Mouse (Mus musculus): ENCODE measurements around the gene Nsun2. TPM values are rescaled to one million over a fixed set of nuclear protein-coding genes. Genes with fewer than 3 reads are reported as not detected.

Nsun2 gene
- polyA plus RNA-seq (2015; fragmentation: Nextera tagmentation; extraction: Ambion mirVana) = 116 and 119 TPM in 2 replicates

DNA sequence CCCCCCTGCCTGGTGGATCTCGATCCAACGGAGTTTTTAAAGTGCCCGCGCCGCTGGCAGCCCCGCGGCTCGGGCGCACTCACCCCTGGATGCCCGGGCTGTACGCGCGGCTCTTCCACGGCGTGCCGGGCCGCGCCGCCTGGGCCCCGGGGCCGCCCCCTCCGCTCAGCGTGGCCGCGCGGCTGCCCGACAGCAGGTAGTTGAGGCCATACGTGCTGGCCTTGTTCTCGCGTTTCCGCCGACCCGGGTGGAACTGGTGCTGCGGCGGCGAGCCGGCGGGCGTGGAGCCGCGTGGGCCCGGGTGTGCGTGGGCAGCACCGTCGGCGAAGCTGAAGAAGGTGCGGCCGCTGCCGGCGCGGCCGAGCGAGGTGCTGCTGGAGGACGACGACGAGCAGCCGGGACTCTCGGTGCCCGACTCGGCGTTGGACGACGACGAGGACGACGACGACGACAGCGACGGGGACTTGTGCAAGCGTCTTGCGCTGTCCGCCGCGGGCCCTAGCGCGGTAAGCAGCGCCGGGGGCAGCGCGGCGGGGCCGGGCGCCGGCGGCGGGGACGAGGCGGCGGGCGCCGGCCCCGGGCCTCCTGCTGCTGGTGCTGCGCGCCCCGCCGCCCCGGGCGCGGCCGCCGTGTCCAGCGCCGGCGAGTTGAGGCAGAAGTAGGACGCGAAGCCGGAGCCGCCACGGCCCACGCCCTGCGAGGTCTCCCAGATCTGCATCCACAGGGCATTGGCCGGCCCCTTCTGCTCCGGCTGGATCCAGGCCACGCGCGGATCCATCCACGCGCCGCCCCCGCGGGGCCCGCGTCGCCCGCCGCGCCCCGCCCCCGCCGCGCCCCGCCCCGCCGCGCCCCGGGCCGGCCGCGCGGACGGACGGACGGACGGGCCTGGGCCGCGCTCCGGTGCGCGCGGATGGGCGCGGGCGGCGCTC lies at the start of gene Nsun2:
Gene Nsun2, plus strand, starts transcription at position 342 of the 929 bp plus-strand sequence.
- under 1% methylated on average over 146 of the region's 155 CpGs for WGBS
- no peak; the same call in 1 of the 2 replicates for ATAC-seq (ENCODE audit: insufficient number of reproducible peaks, low FRiP score, low TSS enrichment, low read depth)
- Histone ChIP-seq H3K4me3 (replicated peaks) (peak within 1 kb of the TSS; percentile 93), H3K27ac (replicated peaks) (peak within 1 kb of the TSS; percentile 95), H3K27me3 (no peaks in the 10 kb centered on the region), H3K9ac (peak within 1 kb of the TSS; percentile 75), H3K9me3 (replicated peaks) (no peaks in the 10 kb centered on the region), H3K36me3 (peaks cover 8% of the 10 kb centered on the region; the same call in 1 of the 2 replicates), H3K4me2 (replicated peaks) (peak within 1 kb of the TSS; percentile 85), H3K4me1 (peaks cover 58% of the 10 kb centered on the region)

DNA sequence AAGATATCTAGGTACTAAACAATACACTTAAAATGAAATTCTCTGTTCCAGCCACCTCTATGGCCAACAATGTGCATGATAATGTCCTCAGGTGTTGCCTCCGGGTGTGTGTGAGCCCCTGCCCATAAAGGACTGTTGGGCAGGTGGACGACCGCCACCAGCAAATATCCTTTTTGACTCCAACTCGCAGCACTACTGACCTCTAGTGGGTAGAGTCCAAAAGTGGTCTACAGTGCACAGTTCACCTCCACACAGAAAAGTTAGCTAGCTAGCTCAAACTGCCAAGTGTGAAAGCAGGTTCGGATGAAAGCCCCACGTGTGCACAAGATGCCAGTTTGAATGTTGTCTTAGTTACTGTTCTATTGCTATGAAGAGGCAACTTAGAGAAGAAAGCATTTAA lies 48.2 kb upstream of the Nsun2 start:
- Histone ChIP-seq H3K27ac (replicated peaks) (no peak overlapping the region), H3K4me2 (replicated peaks) (no peak overlapping the region), H3K27me3 (peaks cover 64% of the 10 kb centered on the region), H3K9ac (no peak overlapping the region), H3K4me3 (replicated peaks) (no peak overlapping the region), H3K4me1 (peaks cover 30% of the 10 kb centered on the region), H3K36me3 (no peaks in the 10 kb centered on the region), H3K9me3 (replicated peaks) (no peaks in the 10 kb centered on the region)
- no peak for ATAC-seq (ENCODE audit: insufficient number of reproducible peaks, low FRiP score, low TSS enrichment, low read depth)
- 19% methylated on average over 6 of the region's 6 CpGs for WGBS

DNA sequence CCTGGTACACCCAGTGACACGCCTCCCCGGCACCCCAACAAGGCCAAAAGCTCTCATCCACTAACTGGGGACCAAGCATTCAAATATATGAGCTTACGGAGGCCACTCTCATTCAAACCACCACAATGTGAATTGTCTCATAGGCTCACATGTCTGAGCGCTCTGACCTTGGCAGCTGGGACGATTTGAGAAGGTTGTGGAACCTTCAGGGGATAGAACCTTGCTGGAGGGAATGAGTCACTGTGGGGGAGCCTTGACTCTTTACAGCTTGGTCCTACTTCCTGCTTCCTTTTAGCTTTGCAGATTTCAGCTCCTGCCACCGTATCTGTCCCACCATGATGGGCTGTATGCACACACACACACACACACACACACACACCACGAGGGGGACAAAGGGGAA lies 47.7 kb upstream of the Nsun2 start:
- no peak overlapping the region for H3K4me3 ChIP-seq (replicated peaks)
- no peak overlapping the region for H3K27ac ChIP-seq (replicated peaks)
- H3K4me2 ChIP-seq (replicated peaks) = no peak overlapping the region
- no peak overlapping the region for H3K9ac ChIP-seq
- peaks cover 60% of the 10 kb centered on the region for H3K27me3 ChIP-seq
- 62% methylated on average over 7 of the region's 7 CpGs for WGBS
- H3K9me3 ChIP-seq (replicated peaks) = no peaks in the 10 kb centered on the region
- H3K36me3 ChIP-seq = no peaks in the 10 kb centered on the region
- no peak for ATAC-seq (ENCODE audit: insufficient number of reproducible peaks, low FRiP score, low TSS enrichment, low read depth)
- peaks cover 28% of the 10 kb centered on the region for H3K4me1 ChIP-seq

DNA sequence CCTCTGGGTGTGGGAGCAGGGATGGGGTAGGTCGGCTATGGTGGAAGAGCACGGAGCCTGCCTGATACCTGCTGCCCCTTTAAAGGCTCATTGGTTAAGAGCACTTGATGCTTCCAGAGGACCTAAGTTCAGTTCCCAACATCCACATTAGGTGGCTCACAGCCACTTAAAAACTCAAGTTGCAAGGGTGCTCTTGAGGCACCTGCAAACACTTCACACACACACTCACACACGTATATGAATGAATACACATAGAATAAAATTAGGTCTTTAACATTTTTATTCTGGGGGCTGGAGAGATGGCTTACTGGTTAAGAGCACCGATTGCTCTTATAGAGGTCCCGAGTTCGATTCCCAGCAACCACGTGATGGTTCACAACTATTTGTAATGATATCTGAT lies 46.4 kb upstream of the Nsun2 start:
- Histone ChIP-seq H3K36me3 (no peaks in the 10 kb centered on the region), H3K27ac (replicated peaks) (no peak overlapping the region), H3K9me3 (replicated peaks) (no peaks in the 10 kb centered on the region), H3K4me2 (replicated peaks) (no peak overlapping the region; the same call in 1 of the 2 replicates), H3K9ac (no peak overlapping the region), H3K27me3 (peaks cover 48% of the 10 kb centered on the region), H3K4me3 (replicated peaks) (peak overlapping the region; percentile 17; the same call in 1 of the 2 replicates), H3K4me1 (peaks cover 16% of the 10 kb centered on the region)
- ATAC-seq (ENCODE audit: insufficient number of reproducible peaks, low FRiP score, low TSS enrichment, low read depth) = no peak
- 82% methylated on average over 7 of the region's 7 CpGs for WGBS

DNA sequence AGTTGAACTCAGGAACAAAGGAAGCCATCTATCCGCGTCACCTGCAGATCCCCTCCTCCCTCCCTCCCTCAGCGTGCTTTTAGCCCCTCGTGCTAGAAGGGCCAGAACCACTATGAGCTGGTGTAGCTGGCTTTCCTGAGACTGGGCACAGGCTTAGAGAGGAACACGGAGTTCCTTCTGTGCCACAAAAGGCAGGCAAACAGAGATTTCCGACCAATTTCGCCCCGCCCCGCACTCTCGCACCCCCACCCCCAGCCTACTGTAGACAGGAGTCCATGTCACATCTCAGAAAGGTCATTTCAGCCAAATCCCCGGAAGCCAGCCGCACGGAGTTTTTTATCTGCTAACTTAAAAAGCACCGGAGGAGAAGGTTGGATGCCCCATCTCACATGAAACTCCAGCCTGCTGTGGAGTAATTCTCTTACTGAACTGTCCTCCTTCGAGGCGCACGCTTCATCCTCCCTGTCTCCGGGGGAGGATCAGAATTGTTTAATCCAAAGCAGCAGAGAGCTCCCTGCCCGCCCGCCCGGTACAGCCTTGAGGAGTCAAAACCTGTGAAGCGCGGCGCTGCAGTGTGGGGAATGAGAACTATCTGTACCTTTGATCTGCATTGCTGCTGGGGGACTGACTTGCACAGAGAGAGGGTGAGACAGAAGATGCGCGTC lies 45.8 kb upstream of the Nsun2 start:
- Histone ChIP-seq H3K4me1 (peaks cover 11% of the 10 kb centered on the region), H3K36me3 (no peaks in the 10 kb centered on the region), H3K9ac (no peak overlapping the region), H3K9me3 (replicated peaks) (no peaks in the 10 kb centered on the region), H3K4me2 (replicated peaks) (peak overlapping the region; percentile 44), H3K27me3 (peaks cover 45% of the 10 kb centered on the region), H3K4me3 (replicated peaks) (peak overlapping the region; percentile 17), H3K27ac (replicated peaks) (no peak overlapping the region)
- ATAC-seq (ENCODE audit: insufficient number of reproducible peaks, low FRiP score, low TSS enrichment, low read depth) = no peak
- 2% methylated on average over 26 of the region's 26 CpGs for whole genome bisulfite sequencing

DNA sequence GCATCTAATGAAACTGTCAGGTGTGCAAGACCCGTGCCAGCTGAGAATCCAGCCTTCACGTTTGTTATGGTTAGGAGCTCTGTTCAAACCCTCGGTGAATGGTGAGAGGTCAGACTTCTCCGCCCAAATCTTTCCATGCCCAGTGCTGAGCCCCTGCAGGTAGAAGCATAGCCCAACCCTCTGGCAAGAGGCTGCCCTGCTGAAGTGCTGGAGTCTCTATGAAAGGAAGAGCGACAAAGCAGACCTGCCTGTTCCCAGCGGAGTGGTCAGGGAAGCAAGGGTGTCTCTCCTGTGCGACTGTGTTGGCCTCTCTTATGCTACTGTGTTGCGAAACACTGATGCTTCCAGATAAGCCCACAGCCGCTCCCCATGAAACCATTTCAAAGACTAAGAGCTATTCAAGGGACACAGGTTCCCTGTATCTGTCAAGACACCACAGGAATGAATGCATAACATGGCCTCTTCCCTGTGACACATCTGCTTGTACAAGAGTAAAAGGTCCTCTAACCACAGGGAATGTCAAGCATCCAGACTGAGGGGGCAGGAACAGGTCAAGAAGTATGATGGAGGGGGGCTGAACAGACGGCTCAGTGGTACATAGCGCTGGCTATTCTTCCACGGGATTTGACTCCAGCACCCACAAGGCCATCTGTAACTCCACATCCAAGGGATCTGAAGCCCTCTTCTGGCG lies 44.8 kb upstream of the Nsun2 start:
- H3K4me1 ChIP-seq = peaks cover 10% of the 10 kb centered on the region
- no peak overlapping the region for H3K9ac ChIP-seq
- no peak overlapping the region for H3K4me3 ChIP-seq (replicated peaks)
- H3K27me3 ChIP-seq = peaks cover 35% of the 10 kb centered on the region
- H3K36me3 ChIP-seq = no peaks in the 10 kb centered on the region
- 30% methylated on average over 13 of the region's 13 CpGs for WGBS
- H3K9me3 ChIP-seq (replicated peaks) = no peaks in the 10 kb centered on the region
- no peak overlapping the region for H3K4me2 ChIP-seq (replicated peaks)
- ATAC-seq (ENCODE audit: insufficient number of reproducible peaks, low FRiP score, low TSS enrichment, low read depth) = no peak
- H3K27ac ChIP-seq (replicated peaks) = no peak overlapping the region

DNA sequence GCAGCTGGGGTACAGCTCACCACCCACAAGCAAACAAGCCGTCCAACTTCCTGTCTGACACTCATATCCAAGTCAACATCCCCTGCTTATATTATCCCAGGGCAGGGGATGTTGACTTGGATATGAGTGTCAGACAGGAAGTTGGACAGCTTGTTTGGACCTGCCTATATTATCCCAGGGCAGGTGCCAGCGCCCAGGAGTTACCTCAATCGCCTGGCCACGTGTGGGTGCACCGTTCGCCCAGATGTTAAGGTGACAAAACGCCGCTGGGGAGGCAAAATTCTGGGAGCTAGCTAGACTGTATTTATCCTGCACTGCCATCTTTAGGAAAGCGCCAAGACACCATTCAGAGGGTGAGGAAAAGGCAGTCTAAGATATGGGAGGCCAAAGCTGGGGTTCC lies 43.8 kb upstream of the Nsun2 start:
- H3K4me1 ChIP-seq = peaks cover 10% of the 10 kb centered on the region
- ATAC-seq (ENCODE audit: insufficient number of reproducible peaks, low FRiP score, low TSS enrichment, low read depth) = no peak
- H3K9ac ChIP-seq = no peak overlapping the region
- no peaks in the 10 kb centered on the region for H3K36me3 ChIP-seq
- H3K9me3 ChIP-seq (replicated peaks) = no peaks in the 10 kb centered on the region
- H3K27me3 ChIP-seq = peaks cover 26% of the 10 kb centered on the region
- WGBS = 60% methylated on average over 9 of the region's 9 CpGs
- no peak overlapping the region for H3K4me2 ChIP-seq (replicated peaks)
- no peak overlapping the region for H3K4me3 ChIP-seq (replicated peaks)
- no peak overlapping the region for H3K27ac ChIP-seq (replicated peaks)

DNA sequence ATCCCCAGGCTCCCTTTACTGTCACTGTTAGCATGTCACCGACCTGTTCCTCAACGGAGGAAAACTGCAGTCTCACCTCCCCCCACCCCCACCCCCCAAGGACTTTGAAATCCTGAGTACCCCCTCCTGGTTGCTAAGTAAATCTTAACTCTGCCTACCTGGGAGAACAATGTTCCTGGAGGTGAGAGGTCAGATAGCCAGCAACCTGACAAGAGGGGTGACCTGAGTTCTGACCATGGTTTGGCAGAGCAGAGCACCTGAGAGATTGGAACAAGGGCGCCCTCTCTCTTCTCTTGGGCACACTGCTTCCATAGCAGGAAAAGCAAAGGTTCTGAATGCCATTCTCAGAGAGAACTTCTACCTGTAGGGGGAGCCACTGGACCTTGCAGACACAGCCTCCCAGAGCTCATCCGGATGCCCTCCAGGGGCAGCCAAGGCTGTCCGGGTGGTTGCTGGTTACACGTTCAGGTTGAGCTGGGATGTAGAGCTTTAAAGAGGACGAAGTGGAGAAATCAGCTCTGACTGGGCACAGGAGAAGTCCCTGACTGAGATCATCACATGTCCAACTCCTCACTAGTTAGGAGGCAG lies 40.6 kb upstream of the Nsun2 start:
- ATAC-seq (ENCODE audit: insufficient number of reproducible peaks, low FRiP score, low TSS enrichment, low read depth) = no peak

DNA sequence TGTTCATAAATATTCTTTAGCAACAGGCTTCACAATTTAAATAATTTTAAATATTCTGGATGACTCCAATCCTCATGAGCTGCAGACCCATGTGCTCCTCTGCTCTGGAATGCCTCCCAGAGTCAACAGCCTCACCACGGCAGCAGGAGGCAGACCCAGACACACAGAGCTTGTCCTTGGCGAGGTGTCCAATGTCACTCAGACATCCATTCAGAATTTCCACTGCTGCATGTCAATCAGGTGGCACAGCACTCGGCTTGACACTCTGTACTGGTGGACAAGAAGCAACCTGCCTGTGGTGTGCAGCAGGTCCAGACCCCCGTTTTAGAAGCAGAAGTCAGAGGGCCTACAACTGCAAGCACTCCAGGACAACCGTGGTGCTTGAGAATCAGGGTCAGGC lies 35.3 kb upstream of the Nsun2 start:
- Histone ChIP-seq H3K4me2 (replicated peaks) (no peak overlapping the region), H3K27ac (replicated peaks) (no peak overlapping the region), H3K4me3 (replicated peaks) (no peak overlapping the region), H3K4me1 (no peaks in the 10 kb centered on the region), H3K9me3 (replicated peaks) (no peaks in the 10 kb centered on the region), H3K36me3 (peaks cover 60% of the 10 kb centered on the region), H3K27me3 (no peaks in the 10 kb centered on the region), H3K9ac (no peak overlapping the region)
- ATAC-seq (ENCODE audit: insufficient number of reproducible peaks, low FRiP score, low TSS enrichment, low read depth) = no peak
- WGBS = 69% methylated on average over 5 of the region's 5 CpGs

More for the DNA sequence above, 40.6 kb upstream of the Nsun2 start:
- Histone ChIP-seq H3K9me3 (replicated peaks) (no peaks in the 10 kb centered on the region), H3K4me3 (replicated peaks) (no peak overlapping the region), H3K9ac (no peak overlapping the region), H3K36me3 (peaks cover 9% of the 10 kb centered on the region), H3K27ac (replicated peaks) (no peak overlapping the region), H3K4me1 (peaks cover 7% of the 10 kb centered on the region), H3K27me3 (peaks cover 12% of the 10 kb centered on the region; the same call in 1 of the 2 replicates), H3K4me2 (replicated peaks) (no peak overlapping the region)
- WGBS = 23% methylated on average over 7 of the region's 7 CpGs

DNA sequence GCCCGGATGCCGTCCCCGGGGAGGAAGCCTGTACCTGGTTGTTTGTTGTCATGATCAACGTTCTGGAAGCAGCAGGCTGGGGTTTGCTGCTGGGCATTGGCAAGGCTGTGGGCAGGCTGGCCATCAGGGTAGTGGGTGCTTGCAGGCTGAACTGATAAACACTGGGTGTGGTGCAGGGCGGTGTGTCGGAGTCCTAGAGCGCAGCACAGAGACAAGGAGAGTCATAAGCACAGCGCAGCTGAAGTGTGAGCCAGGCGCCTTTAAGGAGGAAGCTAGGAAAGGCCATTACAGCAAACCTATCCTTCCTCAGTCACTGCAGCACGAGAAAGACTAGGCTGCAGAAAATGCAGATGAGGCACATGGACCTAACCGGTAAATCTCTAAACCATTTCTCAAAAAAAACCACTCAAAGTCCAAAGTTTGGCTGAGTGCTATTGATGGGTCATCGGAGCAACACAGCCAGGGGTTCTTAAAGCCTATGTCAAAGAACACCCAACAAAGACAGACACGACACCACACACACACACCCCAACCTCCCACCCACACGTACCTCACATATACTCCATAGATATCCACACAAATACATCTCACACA lies 31.3 kb upstream of the Nsun2 start:
- H3K36me3 ChIP-seq = peaks cover 85% of the 10 kb centered on the region

More for the DNA sequence above, 31.3 kb upstream of the Nsun2 start:
- Histone ChIP-seq H3K9me3 (replicated peaks) (no peaks in the 10 kb centered on the region), H3K4me3 (replicated peaks) (no peak overlapping the region), H3K27me3 (no peaks in the 10 kb centered on the region), H3K4me2 (replicated peaks) (no peak overlapping the region), H3K4me1 (no peaks in the 10 kb centered on the region), H3K9ac (no peak overlapping the region), H3K27ac (replicated peaks) (no peak overlapping the region)
- ATAC-seq (ENCODE audit: insufficient number of reproducible peaks, low FRiP score, low TSS enrichment, low read depth) = no peak
- 92% methylated on average over 14 of the region's 14 CpGs for WGBS

Measured in embryonic facial prominence, embryonic 15.5 days (tissue).